Mouse (Mus musculus): ENCODE data around the gene Rbm8a.
"Not testable (repeated sequence)": the region's sequence is repeated elsewhere in the genome, so short reads cannot be mapped to it uniquely, and the experiment has no call there.

The Rbm8a gene

DNA sequence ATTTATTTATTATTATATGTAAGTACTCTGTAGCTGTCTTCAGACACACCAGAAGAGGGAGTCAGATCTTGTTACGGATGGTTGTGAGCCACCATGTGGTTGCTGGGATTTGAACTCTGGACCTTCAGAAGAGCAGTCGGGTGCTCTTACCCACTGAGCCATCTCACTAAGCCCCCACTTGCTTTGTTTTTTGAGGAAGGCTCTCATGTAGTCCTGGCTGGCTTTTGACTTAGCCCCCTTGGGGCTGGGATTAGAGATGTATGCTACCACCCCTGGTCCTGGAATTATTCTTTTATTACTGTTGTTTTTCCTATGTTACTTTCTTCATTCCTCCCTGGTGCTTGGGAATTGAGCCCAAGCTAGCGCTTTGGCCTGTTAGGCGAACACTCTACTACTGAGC is 23.7 kb upstream of the Rbm8a start:
- DNase-seq: not testable (repeated sequence)

DNA sequence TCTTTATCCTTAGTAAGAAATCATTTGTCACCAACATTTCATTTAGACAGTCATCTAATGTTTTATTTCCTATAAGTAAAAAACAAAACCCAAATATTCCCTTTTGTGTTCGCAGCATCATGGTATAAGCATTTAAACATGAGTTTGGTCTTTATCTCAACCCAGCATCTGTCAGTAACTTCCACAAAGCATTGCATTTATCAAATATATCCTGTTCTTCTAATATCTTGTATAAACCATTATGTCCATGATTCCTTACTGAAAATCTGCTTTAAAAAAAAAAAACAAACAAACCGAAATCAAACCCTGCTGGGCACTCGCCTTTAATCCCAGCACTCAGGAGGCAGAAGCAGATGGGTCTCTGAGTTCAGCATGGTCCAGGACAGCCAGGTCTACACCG is 23.1 kb upstream of the Rbm8a start:
- no peak for DNase-seq

DNA sequence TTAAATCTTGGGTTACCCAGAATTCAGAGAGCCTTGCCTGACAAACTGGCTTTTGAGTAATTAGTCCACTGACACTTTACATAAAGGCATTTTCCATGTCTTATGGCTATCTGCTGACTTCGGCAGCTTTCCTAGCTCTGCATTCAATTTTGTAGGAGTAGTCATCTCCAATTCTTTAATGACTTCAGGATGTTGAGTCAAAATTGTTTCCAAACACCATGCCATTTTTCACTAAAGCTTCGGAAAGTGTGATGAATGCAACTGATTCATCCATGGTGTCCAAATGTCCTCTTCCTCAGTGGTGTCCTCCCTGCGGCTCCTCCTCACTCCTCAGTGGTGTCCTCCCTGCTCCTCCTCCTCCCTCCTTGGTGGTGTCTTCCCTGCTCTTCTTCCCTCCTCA is 11.8 kb upstream of the Rbm8a start:
- no peak for DNase-seq

DNA sequence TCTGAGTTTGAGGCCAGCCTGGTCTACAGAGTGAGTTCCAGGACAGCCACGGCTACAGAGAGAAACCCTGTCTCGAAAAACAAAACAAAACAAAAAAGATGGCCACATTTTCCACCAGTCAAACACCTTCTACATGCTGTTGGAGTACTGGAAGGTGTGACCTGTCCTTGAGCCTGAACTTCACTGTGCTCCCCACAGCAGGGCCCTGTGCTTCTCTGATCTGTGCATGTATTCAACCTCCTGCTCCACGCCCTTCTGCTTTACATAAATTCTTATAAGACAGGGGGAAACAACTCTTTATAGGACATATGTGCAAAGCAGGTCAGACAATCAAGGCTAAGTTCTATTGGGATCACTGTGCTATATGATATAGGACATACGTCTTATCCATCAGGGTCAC is 6.5 kb upstream of the Rbm8a start:
- DNase-seq: no peak

DNA sequence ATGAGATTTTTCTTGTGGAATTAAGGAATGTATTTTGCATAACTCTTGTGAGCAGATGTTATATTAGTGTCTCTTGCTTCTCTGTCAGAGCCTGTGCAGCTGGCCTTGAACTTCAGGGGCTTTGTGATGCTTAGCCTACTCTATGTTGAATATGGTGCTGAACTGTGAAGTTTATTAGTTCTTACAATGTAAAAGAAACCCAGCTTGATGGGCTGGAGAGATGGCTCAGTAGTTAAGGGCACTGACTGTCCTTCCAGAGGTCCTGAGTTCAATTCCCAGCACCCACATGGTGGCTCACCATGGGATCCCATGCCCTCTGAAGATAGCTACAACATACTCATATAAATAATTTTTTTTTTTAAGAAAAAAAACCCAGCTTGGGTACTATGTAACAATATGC is 2.3 kb downstream of the Rbm8a start:
- no peak for DNase-seq

DNA sequence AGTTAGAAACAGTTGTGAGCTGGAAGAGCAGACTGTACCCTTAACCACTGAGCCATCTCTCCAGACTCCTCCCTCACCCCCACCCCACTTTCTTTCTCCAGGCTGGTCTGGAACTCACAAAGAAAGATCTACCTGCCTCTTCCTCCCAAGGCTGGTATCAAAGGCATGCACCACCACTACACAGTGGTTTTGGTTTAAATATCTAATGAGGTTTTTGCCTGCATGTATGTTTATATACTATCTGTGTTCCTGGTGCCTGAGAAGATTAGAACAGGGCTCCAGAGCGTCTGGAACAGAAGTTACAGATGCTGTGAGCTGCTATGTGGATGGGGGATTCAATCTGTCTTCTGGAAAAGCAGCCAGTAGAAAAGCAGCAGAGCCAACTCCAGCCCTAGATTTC is 4.3 kb downstream of the Rbm8a start:
- no peak for DNase-seq

DNA sequence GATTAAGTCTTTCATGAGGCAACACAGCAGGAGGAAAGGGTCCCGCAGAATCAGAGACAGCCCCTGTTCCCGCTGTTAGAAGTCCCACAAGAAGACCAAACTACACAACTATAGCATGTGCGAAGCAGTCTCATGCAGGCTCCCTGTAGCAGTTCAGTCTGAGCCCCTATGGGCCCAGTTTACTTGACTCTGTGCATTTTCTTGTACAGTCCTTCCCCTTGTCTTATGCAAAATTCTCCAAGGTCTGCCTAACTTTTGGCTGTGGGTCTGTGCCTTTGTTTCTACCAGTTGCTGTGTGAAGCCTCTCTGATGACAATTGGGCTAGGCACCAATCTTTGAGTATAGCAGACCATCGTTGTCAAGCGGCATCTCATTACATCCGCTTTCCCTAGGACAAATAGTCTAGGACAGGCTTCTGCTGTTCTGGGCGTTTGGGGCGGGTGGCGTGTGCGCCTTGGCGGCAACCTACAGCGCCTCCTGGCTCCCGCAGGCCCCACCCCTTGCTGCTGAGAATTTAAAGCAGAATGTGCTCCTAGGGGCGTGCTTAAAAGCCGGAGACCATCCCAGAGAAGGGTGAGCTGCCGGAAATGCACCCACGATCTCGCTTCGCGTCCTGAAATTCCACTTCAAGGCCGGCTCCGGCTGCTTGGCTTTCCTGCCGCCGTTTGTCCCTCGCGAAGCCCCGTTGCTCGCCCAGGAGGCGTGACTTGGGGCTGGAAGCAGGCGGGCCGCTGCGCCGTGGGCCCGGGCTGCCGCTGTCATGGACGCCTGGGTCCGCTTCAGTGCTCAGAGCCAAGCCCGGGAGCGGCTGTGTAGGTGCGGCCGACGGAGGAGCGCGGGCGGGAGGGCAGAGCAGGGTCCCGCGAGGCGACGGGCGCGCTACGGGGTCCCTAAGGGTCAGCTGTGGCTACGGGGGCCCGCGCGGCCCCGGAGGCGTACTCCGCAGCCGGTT is 5.5 kb downstream of the Rbm8a start, which contains the start of the genes Pex11b and Gm42957:
TSS of gene Pex11b (plus strand) at position 449 of the 952 bp plus-strand sequence.
TSS of gene Gm42957 (plus strand) at position 547 of the 952 bp plus-strand sequence.
- peak; percentile 80 for DNase-seq

DNA sequence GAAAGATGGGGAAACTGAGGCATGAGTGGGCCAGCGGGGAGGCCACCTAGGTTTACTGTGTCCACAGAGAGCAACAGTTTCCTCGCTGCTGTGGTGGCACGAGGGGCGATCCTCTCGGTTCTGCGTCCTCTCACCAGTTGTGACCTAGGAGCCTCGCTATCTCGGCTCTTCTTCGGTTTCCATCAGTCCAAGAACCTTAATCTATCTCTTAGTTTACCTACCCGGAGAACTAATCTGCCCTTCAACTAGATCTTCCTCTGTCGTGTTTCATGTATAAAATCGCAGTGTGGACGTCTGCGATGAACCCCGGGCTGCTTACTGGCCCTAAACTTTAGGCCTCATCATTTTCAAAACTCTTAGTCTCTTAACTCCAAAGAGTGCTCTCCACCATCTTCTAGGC is 6.2 kb downstream of the Rbm8a start:
- no peak for DNase-seq

DNA sequence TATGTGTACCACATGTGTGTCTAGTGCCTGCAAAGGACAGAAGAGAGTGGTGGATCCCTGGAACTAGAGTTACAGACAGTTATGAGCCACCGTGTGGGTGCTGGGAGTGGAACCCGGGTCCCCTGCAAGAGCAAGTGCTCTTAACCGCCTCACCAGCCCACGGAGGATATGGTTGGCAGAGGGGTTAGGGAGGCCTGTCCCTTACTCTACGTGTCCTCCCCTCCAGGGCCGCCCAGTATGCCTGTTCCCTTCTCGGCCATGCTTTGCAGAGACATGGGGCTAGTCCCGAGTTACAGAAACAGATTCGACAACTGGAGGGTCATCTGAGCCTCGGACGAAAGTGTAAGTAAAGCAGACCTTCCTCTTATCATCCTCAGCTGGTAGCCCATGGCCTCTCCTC is 6.7 kb downstream of the Rbm8a start:
- DNase-seq: no peak

DNA sequence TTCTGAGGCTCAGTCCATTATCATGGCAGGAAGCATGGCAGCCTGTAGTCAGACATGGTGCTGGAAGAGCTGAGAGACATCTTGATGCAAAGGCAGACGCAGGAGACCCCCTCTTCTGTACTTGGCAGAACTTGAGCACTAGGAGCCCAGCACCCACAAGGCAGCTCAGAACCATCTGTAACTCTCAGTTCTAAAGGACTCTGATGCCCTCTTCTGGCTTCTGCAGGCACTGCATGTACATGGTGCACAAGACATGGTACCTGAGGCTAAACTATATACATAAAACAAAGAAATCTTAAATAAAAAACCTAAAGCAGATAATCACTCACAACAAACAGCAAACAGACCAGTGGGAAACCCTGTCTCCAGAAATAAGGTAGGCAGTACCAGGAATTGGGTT is 9.5 kb downstream of the Rbm8a start:
- DNase-seq: peak; percentile 61

DNA sequence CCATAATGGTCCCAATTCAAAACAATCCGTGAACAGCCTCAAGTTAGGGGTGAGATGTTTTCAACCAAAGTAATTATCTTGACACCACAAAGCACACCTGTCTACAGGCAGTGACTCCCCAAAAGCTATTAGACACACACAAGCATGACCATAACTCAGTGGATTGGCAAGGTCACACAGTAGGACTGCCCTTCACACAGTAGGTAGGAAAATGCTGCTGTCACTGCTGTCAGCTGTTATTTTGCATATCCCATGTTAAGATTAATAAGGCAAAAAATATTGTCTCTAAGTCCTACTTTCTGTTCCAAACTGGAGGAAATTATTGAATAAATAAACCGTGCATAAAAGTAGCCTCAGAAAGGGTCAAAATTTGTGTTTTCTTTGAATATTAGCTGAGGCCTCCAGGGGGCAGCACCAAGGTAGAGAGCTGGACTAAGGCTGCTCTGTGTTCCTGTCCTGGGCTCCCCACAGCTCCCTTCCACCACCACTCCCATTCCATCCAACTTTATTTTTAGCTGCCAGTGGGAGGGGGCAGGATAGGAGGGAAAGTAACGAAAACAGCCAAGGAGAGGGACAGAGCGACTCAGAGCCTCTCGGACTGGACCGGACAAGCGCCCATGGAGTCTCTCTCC is 15.4 kb downstream of the Rbm8a start, which contains the start of gene Itga10:
TSS of gene Itga10 (plus strand) at position 567 of the 632 bp plus-strand sequence.
- DNase-seq: no peak

DNA sequence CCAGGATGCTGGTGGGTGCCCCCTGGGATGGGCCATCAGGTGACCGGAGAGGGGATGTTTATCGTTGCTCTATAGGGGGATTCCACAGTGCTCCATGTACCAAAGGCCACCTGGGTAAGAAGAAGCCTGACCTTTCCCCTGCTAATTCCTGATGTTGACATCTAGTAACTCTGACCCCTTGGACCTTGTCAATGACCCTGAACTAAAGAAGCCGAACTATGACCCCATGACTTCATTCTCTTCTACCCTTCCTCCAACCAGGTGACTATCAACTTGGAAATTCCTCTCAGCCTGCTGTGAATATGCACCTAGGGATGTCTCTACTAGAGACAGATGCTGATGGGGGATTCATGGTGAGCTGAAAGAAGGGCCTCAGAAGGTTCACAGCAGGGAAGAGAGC is 17.6 kb downstream of the Rbm8a start:
- no peak for DNase-seq

DNA sequence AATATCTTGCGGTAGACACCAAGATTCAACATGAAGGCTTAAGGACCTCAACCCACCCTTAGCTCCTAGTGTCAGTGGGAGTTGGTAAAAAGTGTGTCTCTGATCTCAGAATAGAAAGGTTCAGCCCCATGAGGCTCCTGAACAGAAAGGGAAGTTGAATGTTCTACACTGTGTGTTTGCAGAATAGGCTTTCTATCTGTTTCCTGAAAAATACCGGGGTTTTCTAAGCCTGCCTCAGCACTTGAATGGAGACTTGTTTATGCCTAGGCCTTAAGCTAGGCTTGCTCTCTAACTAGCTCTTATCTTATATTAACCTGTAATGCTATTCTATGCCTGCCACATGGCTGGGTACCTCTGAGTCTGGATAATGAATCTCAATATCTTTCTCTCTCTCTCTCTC is 31.2 kb downstream of the Rbm8a start:
- no peak for DNase-seq

DNA sequence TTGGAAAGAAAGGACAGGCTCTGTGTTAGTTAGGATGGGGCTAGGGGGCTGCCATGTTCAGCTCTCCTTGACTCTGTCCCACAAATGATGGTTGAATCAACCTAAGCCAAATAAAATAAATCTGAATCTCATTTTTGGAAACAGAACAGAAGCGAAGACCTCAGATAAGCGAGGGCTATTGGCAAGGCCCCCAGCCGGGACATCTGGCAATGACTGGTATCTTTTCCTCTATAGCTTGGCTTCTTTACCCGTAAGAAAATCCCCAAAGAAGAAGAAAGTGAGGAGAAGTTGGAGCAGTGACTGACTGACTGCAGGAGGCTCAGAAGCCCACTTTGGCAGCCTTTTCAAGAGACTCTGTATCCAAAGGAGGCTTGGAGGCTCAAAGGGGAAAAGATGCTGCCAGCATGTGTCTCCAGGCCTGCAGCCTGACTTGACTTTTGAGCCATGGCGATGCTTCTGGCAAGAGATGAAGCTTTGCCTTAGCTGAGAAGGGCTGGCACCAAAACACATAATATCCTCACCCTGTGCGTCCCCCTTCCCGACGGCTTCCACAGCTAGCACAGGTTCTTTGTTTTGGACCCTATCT is 33.1 kb downstream of the Rbm8a start:
- no peak for DNase-seq

DNA sequence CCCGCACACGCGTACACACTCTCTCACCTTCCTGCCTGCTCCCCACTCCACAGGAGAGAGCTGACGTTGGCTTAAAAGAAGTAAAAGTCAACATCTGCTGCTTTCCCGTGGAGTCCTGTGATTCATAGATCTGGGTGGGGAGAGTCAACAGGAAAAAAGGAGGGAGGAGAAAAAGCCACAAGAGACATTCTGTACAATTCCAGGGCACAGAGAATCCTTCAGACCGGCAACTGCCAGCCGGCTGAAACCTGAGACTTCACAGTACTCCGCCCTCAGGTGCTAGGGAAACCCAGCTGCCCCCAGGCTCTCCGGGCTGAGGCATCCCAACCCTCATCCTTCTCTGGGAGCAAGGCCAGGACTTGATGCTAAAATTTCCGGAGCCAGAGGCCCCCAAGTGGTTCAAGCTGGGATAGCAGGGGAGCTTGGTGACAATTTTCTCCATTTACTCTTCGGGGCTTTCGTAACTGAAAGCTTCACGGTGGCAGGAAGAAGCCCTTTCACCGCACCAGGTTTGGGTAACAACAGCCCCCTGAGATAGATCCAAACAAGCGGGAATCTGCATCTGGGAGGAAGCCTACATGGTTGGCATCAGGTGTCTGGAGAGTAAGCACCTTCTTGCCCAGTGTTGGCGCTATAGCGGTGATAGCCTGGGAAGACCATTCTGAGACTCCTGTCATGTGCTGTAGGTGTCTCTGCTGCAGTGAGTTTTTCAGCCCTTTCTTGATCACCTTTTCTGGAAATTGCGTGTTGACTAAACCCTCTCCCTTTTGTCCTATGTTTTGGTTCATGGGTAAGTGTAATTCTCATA is 33.9 kb downstream of the Rbm8a start:
- peak; percentile 92 for DNase-seq

DNA sequence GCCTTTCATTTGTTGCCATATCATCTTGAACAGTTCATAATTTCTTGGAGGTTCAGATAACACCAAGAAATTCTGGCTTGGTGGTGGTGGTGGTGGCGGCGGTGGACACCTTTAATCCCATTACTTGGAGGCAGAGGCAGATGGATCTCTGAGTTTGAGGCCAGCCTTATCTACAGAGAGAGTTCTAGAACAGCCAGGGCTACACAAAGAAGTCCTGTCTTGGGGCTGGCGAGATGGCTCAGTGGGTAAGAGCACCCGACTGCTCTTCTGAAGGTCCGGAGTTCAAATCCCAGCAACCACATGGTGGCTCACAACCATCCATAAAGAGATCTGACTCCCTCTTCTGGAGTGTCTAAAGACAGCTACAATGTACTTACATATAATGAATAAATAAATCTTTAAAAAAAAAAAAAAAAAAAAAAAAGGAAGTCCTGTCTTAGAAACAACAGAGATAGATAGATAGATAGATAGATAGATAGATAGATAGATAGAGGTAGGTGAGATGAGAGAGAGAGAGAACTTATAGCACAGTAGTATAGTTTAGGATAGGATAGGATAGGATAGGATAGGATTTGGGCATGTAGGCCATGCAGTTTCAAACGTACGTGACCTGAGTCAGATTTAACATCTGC is 36.1 kb downstream of the Rbm8a start:
- not testable (repeated sequence) for DNase-seq

DNA sequence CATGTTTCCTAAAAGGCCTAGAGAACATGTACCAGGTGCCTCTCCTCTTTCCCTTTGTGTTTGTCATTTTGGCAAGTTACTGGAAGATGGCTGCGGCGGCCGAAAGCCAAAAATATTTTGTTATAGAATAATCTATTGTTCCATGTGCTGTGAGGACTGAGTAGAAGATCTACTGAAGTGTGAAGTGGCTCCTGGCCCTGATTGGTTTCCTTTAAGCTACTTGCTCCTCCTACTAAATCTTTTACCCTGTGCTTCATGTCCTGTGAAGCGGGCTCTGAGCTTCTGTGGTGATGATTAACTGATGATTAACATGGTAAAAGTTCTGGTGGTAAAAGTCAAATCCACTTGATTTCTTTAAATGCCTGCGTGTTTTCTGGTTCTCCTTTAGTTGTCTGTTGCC is 37.2 kb downstream of the Rbm8a start:
- DNase-seq: no peak

DNA sequence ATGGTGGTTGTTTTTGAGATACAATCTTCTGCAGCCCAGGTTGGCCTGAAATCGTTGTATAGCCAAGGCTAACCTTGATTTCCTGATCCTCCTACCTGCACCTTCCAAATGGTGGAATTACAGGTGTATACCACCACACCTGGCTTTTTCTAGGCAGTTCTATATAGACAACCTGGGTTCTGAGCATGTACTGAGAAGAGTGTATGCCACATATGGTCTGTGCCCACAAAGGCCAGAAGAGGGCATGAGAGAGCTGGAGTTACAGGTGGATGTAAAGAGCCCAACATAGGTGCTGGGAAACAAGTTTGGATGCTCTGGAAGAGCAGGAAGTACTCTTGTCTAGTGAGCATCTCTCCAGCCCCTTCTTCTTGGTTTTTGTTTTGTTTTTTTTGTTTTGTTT is 37.6 kb downstream of the Rbm8a start:
- no peak for DNase-seq

DNA sequence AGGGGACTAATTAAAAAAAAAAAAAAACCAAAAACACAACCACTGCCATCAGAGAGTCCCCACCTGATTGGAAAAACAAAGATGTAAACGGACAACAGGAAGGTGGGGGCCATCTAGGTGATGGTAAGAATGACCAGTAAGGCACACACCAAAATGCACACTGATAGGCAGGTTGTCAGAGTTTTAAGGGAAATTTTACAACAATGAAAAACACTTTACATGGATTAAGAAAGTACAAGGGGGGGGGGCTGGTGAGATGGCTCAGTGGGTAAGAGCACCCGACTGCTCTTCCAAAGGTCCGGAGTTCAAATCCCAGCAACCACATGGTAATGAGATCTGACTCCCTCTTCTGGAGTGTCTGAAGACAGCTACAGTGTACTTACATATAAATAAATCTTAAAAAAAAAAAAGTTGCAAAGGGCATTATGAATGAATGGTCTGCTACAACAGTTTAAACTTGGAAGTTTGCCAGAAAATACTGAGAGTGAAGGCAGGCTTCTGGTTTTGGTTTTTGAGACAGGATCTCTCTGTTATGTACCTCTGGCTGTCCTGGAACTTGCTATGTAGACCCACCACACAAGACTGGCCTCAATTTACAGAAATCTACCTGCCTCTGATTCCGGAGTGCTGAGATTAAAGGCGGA is 38.8 kb downstream of the Rbm8a start:
- DNase-seq: no peak

DNA sequence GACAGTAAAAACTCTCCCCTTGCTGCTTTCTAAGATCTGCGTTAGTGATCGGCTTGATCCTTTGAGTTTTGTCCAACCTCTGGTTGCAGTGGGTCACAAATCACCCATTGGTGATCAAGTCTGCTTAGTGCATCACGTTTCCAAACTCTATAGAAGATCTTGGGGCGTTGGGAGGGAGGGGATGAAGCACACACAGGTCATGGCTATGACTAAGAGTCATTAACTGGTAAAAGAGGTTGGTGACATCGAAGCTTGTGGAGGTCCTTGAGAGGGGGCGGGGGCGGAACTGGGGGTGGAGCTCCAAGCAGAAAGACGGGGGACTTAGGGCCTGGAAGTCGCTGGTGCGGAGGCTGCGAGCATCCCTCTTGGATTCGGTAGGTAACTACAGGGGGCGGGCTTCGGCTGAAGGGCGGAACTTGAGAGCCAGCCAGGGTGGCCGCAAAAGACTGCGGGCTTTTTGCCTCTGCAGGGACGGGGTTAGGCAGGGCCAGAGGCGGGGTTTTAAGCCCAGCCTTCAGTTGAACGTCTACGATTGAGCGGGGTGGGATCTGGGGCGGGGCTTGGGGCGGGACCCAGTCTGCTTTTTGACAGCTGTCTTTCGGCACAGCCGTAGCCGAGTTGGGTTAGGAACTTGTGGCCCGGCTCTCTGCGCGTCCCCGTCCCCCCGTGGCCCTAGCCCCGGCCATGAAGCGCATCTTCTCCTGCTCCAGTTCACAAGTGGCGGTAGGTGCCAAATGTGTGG is 40.2 kb downstream of the Rbm8a start, which contains the start of gene Ankrd35:
TSS of gene Ankrd35 (plus strand) at position 405 of the 742 bp plus-strand sequence.
- DNase-seq: peak; percentile 74

DNA sequence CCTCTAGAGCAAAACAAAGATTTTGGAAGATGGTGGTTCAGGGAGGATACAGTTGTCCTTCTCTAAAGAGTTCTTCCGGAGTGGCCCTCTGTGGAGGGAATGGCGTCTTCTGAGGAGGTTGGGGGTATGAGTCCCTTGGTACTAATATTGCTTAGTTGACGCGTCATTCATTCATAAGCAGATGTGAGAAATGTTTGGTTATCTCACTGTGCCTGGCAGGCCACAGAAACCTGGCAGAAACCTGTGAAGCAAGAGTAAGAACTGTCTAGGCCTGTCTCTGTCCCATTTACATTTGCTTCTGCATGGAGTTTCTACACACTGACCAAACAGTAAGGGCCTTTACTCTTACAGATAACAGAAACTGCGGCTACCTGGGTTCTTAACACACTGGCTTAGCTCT is 41.8 kb downstream of the Rbm8a start:
- no peak for DNase-seq

All from cerebellum, adult 8-10 months (tissue).